ENCODE assay signal across 18 mouse cellular contexts in genomic region chr8:45258421-45258820, GRCm38 (mm10). TPM values are rescaled to one million over a fixed set of nuclear protein-coding genes. Genes with fewer than 3 reads are reported as not detected.
"Had no signal": no experiment of that assay in that cellular context is flagged by ENCODE, and none has a peak within 500 bp of the region (broad histone marks: within the 10 kb centered on the region; RNA-seq: fewer than 3 reads in every experiment).

No protein-coding gene starts in this region.

- DNase-seq: liver, postnatal 0 days; lung, adult 2 months; lung, postnatal 10 days; lung, postnatal 4 days; midbrain, embryonic 14.5 days; right cerebral cortex, postnatal 14 days; thymus, postnatal 14 days; thymus, postnatal 36 days had no signal

- H3K4me3 ChIP-seq: lung, embryonic 15.5 days; midbrain, embryonic 10.5 days; midbrain, embryonic 12.5 days; neural tube, embryonic 12.5 days; stomach, embryonic 15.5 days had no signal

- H3K36me3 ChIP-seq: lung, embryonic 15.5 days; midbrain, embryonic 10.5 days; midbrain, embryonic 12.5 days; neural tube, embryonic 12.5 days; stomach, embryonic 15.5 days had no signal

- H3K9me3 ChIP-seq: lung, embryonic 15.5 days; midbrain, embryonic 10.5 days; midbrain, embryonic 12.5 days; neural tube, embryonic 12.5 days; stomach, embryonic 15.5 days had no signal

- H3K4me1 ChIP-seq: lung, embryonic 15.5 days; midbrain, embryonic 10.5 days; midbrain, embryonic 12.5 days; neural tube, embryonic 12.5 days; stomach, embryonic 15.5 days had no signal

- H3K9ac ChIP-seq: liver, postnatal 0 days; lung, embryonic 15.5 days; midbrain, embryonic 12.5 days; neural tube, embryonic 12.5 days; stomach, embryonic 15.5 days had no signal

- H3K4me2 ChIP-seq: lung, embryonic 15.5 days; midbrain, embryonic 12.5 days; neural tube, embryonic 12.5 days; stomach, embryonic 15.5 days had no signal

- H3K27me3 ChIP-seq: lung, embryonic 15.5 days; midbrain, embryonic 12.5 days; neural tube, embryonic 12.5 days; stomach, embryonic 15.5 days had no signal

- ATAC-seq: liver, postnatal 0 days; midbrain, embryonic 16.5 days had no signal

- H3K27ac ChIP-seq: lung, embryonic 15.5 days; midbrain, embryonic 10.5 days; midbrain, embryonic 12.5 days; neural tube, embryonic 12.5 days; stomach, embryonic 15.5 days; stomach, postnatal 0 days had no signal

RNA-seq across cellular contexts. Expression of gene F11, which starts 3.4 kb away (rescaled TPM):
- polyA plus RNA-seq: lung, embryonic 15.5 days; midbrain, embryonic 10.5 days; midbrain, embryonic 12.5 days; midbrain, embryonic 16.5 days; neural tube, embryonic 12.5 days; neural tube, embryonic 14.5 days; spleen, adult 2 months; thymus, postnatal 0 days had no signal

RNA-seq across cellular contexts. Expression of gene Klkb1, which starts 36.2 kb away (rescaled TPM):
- polyA plus RNA-seq: lung, embryonic 15.5 days; midbrain, embryonic 10.5 days; midbrain, embryonic 12.5 days; midbrain, embryonic 14.5 days; midbrain, embryonic 16.5 days; neural tube, embryonic 12.5 days; thymus, postnatal 0 days had no signal

RNA-seq across cellular contexts. Expression of gene Gm45753, which starts 49.8 kb away (rescaled TPM):
- polyA plus RNA-seq: lung, embryonic 15.5 days; midbrain, embryonic 12.5 days; midbrain, embryonic 14.5 days; midbrain, embryonic 16.5 days; neural tube, embryonic 12.5 days; neural tube, embryonic 14.5 days; spleen, adult 2 months; thymus, postnatal 0 days had no signal
